Mouse (Mus musculus): ENCODE data around the gene Cmss1. TPM values are rescaled to one million over a fixed set of nuclear protein-coding genes. Genes with fewer than 3 reads are reported as not detected.

The Cmss1 gene
- polyA plus RNA-seq, 1 experiment, result 14.1 TPM

GRCm38 (mm10) chr16:57426680-57427079 is 180.0 kb downstream of the Cmss1 start:
- H3K9ac ChIP-seq (ENCODE audit: low read depth, poor library complexity, severe bottlenecking), result no peak overlapping the region
- no peaks in the 10 kb centered on the region for H3K9me3 ChIP-seq (replicated peaks; ENCODE audit: control insufficient read depth, insufficient read depth, low read length, poor library complexity, severe bottlenecking)
- H3K4me3 ChIP-seq (ENCODE audit: low read depth, low read length), result no peak overlapping the region
- no peaks in the 10 kb centered on the region for H3K4me1 ChIP-seq (ENCODE audit: control insufficient read depth, insufficient read depth, low read length)
- TF ChIP-seq CTCF (IDR thresholded peaks at IDR 0.05; ENCODE audit: low read depth, low read length) (no peak), POLR2A (IDR thresholded peaks at IDR 0.05; ENCODE audit: insufficient read depth, low read length) (no peak)
- no peaks in the 10 kb centered on the region for H3K36me3 ChIP-seq (ENCODE audit: control insufficient read depth, insufficient read depth, low read length, poor library complexity, severe bottlenecking)
- no peak overlapping the region for H3K27ac ChIP-seq (ENCODE audit: insufficient read depth, low read length)
- no peaks in the 10 kb centered on the region for H3K27me3 ChIP-seq (ENCODE audit: control insufficient read depth, insufficient read depth, low read length, poor library complexity, severe bottlenecking)

GRCm38 (mm10) chr16:57423001-57423800 is 183.5 kb downstream of the Cmss1 start:
- Histone ChIP-seq H3K36me3 (ENCODE audit: control insufficient read depth, insufficient read depth, low read length, poor library complexity, severe bottlenecking) (no peaks in the 10 kb centered on the region), H3K9ac (ENCODE audit: low read depth, poor library complexity, severe bottlenecking) (no peak overlapping the region), H3K27me3 (ENCODE audit: control insufficient read depth, insufficient read depth, low read length, poor library complexity, severe bottlenecking) (no peaks in the 10 kb centered on the region), H3K9me3 (replicated peaks; ENCODE audit: control insufficient read depth, insufficient read depth, low read length, poor library complexity, severe bottlenecking) (no peaks in the 10 kb centered on the region), H3K4me3 (ENCODE audit: low read depth, low read length) (no peak overlapping the region), H3K27ac (ENCODE audit: insufficient read depth, low read length) (no peak overlapping the region), H3K4me1 (ENCODE audit: control insufficient read depth, insufficient read depth, low read length) (no peaks in the 10 kb centered on the region)
- TF ChIP-seq POLR2A (IDR thresholded peaks at IDR 0.05; ENCODE audit: insufficient read depth, low read length) (no peak), EP300 (IDR thresholded peaks at IDR 0.05; ENCODE audit: insufficient read depth, low read depth, low read length) (no peak), CTCF (IDR thresholded peaks at IDR 0.05; ENCODE audit: low read depth, low read length) (no peak)

- H3K4me1 ChIP-seq (ENCODE audit: control insufficient read depth, insufficient read depth, low read length), result no peaks in the 10 kb centered on the region
- TF ChIP-seq POLR2A (IDR thresholded peaks at IDR 0.05; ENCODE audit: insufficient read depth, low read length) (no peak), EP300 (IDR thresholded peaks at IDR 0.05; ENCODE audit: insufficient read depth, low read depth, low read length) (no peak), CTCF (IDR thresholded peaks at IDR 0.05; ENCODE audit: low read depth, low read length) (no peak)
- no peaks in the 10 kb centered on the region for H3K36me3 ChIP-seq (ENCODE audit: control insufficient read depth, insufficient read depth, low read length, poor library complexity, severe bottlenecking)
- no peaks in the 10 kb centered on the region for H3K9me3 ChIP-seq (replicated peaks; ENCODE audit: control insufficient read depth, insufficient read depth, low read length, poor library complexity, severe bottlenecking)
- no peaks in the 10 kb centered on the region for H3K27me3 ChIP-seq (ENCODE audit: control insufficient read depth, insufficient read depth, low read length, poor library complexity, severe bottlenecking)
- no peak overlapping the region for H3K27ac ChIP-seq (ENCODE audit: insufficient read depth, low read length)
- no peak overlapping the region for H3K9ac ChIP-seq (ENCODE audit: low read depth, poor library complexity, severe bottlenecking)
- no peak overlapping the region for H3K4me3 ChIP-seq (ENCODE audit: low read depth, low read length)
Observed at GRCm38 (mm10) chr16:57421680-57422417, 184.8 kb downstream of the Cmss1 start.

- no peak overlapping the region for H3K4me3 ChIP-seq (ENCODE audit: low read depth, low read length)
- no peaks in the 10 kb centered on the region for H3K36me3 ChIP-seq (ENCODE audit: control insufficient read depth, insufficient read depth, low read length, poor library complexity, severe bottlenecking)
- H3K9me3 ChIP-seq (replicated peaks; ENCODE audit: control insufficient read depth, insufficient read depth, low read length, poor library complexity, severe bottlenecking), result no peaks in the 10 kb centered on the region
- no peaks in the 10 kb centered on the region for H3K27me3 ChIP-seq (ENCODE audit: control insufficient read depth, insufficient read depth, low read length, poor library complexity, severe bottlenecking)
- H3K9ac ChIP-seq (ENCODE audit: low read depth, poor library complexity, severe bottlenecking), result no peak overlapping the region
- H3K27ac ChIP-seq (ENCODE audit: insufficient read depth, low read length), result no peak overlapping the region
- no peaks in the 10 kb centered on the region for H3K4me1 ChIP-seq (ENCODE audit: control insufficient read depth, insufficient read depth, low read length)
- TF ChIP-seq CTCF (IDR thresholded peaks at IDR 0.05; ENCODE audit: low read depth, low read length) (no peak), EP300 (IDR thresholded peaks at IDR 0.05; ENCODE audit: insufficient read depth, low read depth, low read length) (no peak), POLR2A (IDR thresholded peaks at IDR 0.05; ENCODE audit: insufficient read depth, low read length) (no peak)
Observed at GRCm38 (mm10) chr16:57420773-57421556, 185.7 kb downstream of the Cmss1 start.

- H3K27ac ChIP-seq (ENCODE audit: insufficient read depth, low read length), result no peak overlapping the region
- no peaks in the 10 kb centered on the region for H3K9me3 ChIP-seq (replicated peaks; ENCODE audit: control insufficient read depth, insufficient read depth, low read length, poor library complexity, severe bottlenecking)
- TF ChIP-seq POLR2A (IDR thresholded peaks at IDR 0.05; ENCODE audit: insufficient read depth, low read length), result no peak
- TF ChIP-seq CTCF (IDR thresholded peaks at IDR 0.05; ENCODE audit: low read depth, low read length), result no peak
- TF ChIP-seq EP300 (IDR thresholded peaks at IDR 0.05; ENCODE audit: insufficient read depth, low read depth, low read length), result no peak
- no peak overlapping the region for H3K4me3 ChIP-seq (ENCODE audit: low read depth, low read length)
- H3K36me3 ChIP-seq (ENCODE audit: control insufficient read depth, insufficient read depth, low read length, poor library complexity, severe bottlenecking), result no peaks in the 10 kb centered on the region
- no peaks in the 10 kb centered on the region for H3K4me1 ChIP-seq (ENCODE audit: control insufficient read depth, insufficient read depth, low read length)
- H3K27me3 ChIP-seq (ENCODE audit: control insufficient read depth, insufficient read depth, low read length, poor library complexity, severe bottlenecking), result no peaks in the 10 kb centered on the region
- H3K9ac ChIP-seq (ENCODE audit: low read depth, poor library complexity, severe bottlenecking), result no peak overlapping the region
Observed at GRCm38 (mm10) chr16:57419881-57420280, 186.8 kb downstream of the Cmss1 start.

All from ES-Bruce4 (cell line).